Mouse (Mus musculus): ENCODE data around the gene Hs6st2. TPM values are rescaled to one million over a fixed set of nuclear protein-coding genes. Genes with fewer than 3 reads are reported as not detected.

Gene Hs6st2
- polyA plus RNA-seq (2015; fragmentation: Nextera tagmentation; extraction: Ambion mirVana): 0.17 and 0.27 TPM in 2 replicates

DNA sequence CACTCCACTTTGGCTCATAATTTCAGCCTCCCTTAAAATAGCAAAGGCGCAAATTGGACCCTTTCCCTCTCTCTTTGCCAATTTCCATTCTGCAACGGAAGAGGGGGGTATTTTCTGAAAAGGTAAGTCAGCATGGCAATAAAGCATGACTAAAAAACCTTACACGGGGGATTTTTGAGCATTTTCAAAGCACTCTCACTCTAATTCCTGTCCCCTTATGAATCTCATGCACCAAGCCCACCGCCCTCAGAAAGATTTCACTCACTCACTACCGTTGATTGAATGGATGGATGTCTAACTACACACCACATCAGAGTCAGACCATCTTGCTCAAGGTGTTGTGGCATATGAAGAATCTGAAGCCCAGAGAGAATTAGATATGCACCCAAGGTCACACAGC, at the start of gene Hs6st2:
TSS of gene Hs6st2 (minus strand) at position 101 of the 400 bp plus-strand sequence.
- Histone ChIP-seq H3K9ac (replicated peaks) (no peak within 1 kb of the TSS), H3K4me2 (ENCODE audit: low read depth, low read length) (peak within 1 kb of the TSS; percentile 55), H3K4me1 (ENCODE audit: insufficient read depth) (peaks cover 4% of the 10 kb centered on the region; the same call in 1 of the 2 replicates), H3K27ac (ENCODE audit: low read depth) (no peak within 1 kb of the TSS), H3K36me3 (replicated peaks; ENCODE audit: insufficient read depth, low read length) (no peaks in the 10 kb centered on the region), H3K27me3 (ENCODE audit: insufficient read depth, low read length) (peaks cover 46% of the 10 kb centered on the region), H3K9me3 (ENCODE audit: low read length) (no peaks in the 10 kb centered on the region), H3K4me3 (ENCODE audit: low read depth, low read length) (peak within 1 kb of the TSS; percentile 33)
- no peak for DNase-seq
- no peak for ATAC-seq
- TF ChIP-seq CTCF (IDR thresholded peaks at IDR 0.05; ENCODE audit: low read depth) (no peak), EP300 (IDR thresholded peaks at IDR 0.05; ENCODE audit: low read depth) (no peak)
- 33% methylated on average over 5 of the region's 5 CpGs for WGBS (ENCODE audit: insufficient replicate concordance)

DNA sequence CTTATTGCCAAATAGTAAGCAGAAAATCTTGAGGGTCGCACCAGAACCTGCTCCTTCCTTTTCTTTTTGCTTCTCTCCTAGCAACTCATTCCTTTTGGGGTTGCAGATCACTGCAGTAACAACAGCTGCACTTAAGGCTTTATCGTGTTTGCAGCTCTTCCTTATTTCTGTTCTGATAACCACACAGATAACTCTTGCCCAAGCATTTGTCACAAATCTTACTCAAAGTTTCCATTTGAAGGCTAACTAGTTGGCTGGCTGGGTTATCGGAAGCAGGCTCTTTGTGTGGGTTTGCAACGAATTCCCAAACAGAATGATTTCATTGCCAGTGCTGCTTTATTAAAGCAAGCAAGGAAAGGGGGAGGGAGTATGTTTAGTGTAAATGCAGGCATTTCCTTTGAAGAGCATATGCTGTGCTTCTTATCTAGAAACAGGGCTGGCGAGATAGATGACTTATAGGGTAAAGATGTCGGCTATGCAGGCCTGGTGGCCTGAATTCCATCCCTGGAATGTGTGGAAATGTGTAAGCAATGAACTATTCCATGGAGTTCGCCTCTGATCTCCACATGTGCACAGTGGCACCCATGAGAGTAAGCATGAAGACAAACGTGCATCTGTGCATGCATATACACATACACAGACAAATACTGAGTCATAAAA, 32.6 kb upstream of the Hs6st2 start:
- Histone ChIP-seq H3K36me3 (replicated peaks; ENCODE audit: insufficient read depth, low read length) (no peaks in the 10 kb centered on the region), H3K27ac (ENCODE audit: low read depth) (no peak overlapping the region), H3K9ac (replicated peaks) (no peak overlapping the region), H3K27me3 (ENCODE audit: insufficient read depth, low read length) (no peaks in the 10 kb centered on the region), H3K4me3 (ENCODE audit: low read depth, low read length) (no peak overlapping the region), H3K9me3 (ENCODE audit: low read length) (no peaks in the 10 kb centered on the region), H3K4me1 (ENCODE audit: insufficient read depth) (no peaks in the 10 kb centered on the region), H3K4me2 (ENCODE audit: low read depth, low read length) (no peak overlapping the region)
- TF ChIP-seq EP300 (IDR thresholded peaks at IDR 0.05; ENCODE audit: low read depth): no peak
- TF ChIP-seq CTCF (IDR thresholded peaks at IDR 0.05; ENCODE audit: low read depth): no peak
- ATAC-seq (no peak), DNase-seq (no peak)
- WGBS (ENCODE audit: insufficient replicate concordance): 50% methylated on average over 8 of the region's 8 CpGs

DNA sequence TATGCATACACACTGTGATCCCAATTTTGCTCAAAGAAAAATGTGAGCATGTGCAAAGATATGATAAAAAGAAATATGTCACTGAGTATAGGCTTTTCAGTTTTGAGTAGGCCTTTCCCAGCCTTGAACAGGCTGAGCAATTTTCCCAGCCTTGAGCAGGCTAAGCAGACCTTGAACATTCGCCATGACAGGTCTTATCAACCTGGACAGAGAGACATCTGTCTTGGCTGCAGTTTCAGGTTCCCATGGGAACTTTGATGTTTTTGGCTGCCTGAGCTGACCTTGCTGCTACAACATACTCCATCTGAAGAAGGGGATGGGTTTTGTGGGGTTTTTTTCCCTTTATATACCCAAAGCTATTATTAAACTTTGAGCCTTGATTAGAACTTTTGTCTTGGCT, 31.3 kb upstream of the Hs6st2 start:
- no peaks in the 10 kb centered on the region for H3K36me3 ChIP-seq (replicated peaks; ENCODE audit: insufficient read depth, low read length)
- DNase-seq (no peak), ATAC-seq (no peak)
- H3K9me3 ChIP-seq (ENCODE audit: low read length): no peaks in the 10 kb centered on the region
- no peak overlapping the region for H3K4me3 ChIP-seq (ENCODE audit: low read depth, low read length)
- H3K27me3 ChIP-seq (ENCODE audit: insufficient read depth, low read length): no peaks in the 10 kb centered on the region
- 47% methylated on average over 1 of the region's 1 CpGs for WGBS (ENCODE audit: insufficient replicate concordance)
- no peak overlapping the region for H3K9ac ChIP-seq (replicated peaks)
- no peak overlapping the region for H3K27ac ChIP-seq (ENCODE audit: low read depth)
- no peaks in the 10 kb centered on the region for H3K4me1 ChIP-seq (ENCODE audit: insufficient read depth)
- no peak overlapping the region for H3K4me2 ChIP-seq (ENCODE audit: low read depth, low read length)
- no peak for TF ChIP-seq EP300 (IDR thresholded peaks at IDR 0.05; ENCODE audit: low read depth)
- no peak for TF ChIP-seq CTCF (IDR thresholded peaks at IDR 0.05; ENCODE audit: low read depth)

DNA sequence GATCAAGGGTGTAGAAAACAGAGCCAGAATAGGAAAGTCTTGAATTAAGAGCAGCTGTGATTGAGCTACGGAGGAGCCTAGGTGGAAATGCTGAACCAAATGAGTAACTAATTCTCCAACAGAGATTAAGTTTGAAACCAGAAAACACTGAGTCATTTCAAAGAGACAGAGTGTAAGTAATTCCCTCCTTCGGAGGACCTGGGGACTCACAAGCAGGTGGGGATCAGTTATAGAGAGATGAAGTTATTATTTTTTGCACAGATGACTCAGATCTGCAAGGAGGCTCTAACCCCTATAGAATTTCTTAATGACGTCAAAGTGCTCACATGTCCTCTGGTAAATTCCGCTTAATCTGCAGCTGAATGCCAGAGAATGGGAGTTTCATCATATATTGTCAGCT, 21.2 kb upstream of the Hs6st2 start:
- Histone ChIP-seq H3K27ac (ENCODE audit: low read depth) (no peak overlapping the region), H3K27me3 (ENCODE audit: insufficient read depth, low read length) (peaks cover 5% of the 10 kb centered on the region; the same call in 1 of the 2 replicates), H3K4me2 (ENCODE audit: low read depth, low read length) (no peak overlapping the region), H3K9ac (replicated peaks) (no peak overlapping the region), H3K4me1 (ENCODE audit: insufficient read depth) (no peaks in the 10 kb centered on the region), H3K9me3 (ENCODE audit: low read length) (no peaks in the 10 kb centered on the region), H3K36me3 (replicated peaks; ENCODE audit: insufficient read depth, low read length) (no peaks in the 10 kb centered on the region), H3K4me3 (ENCODE audit: low read depth, low read length) (no peak overlapping the region)
- DNase-seq: no peak
- 73% methylated on average over 4 of the region's 4 CpGs for WGBS (ENCODE audit: insufficient replicate concordance)
- TF ChIP-seq CTCF (IDR thresholded peaks at IDR 0.05; ENCODE audit: low read depth) (no peak), EP300 (IDR thresholded peaks at IDR 0.05; ENCODE audit: low read depth) (no peak)
- ATAC-seq: no peak

DNA sequence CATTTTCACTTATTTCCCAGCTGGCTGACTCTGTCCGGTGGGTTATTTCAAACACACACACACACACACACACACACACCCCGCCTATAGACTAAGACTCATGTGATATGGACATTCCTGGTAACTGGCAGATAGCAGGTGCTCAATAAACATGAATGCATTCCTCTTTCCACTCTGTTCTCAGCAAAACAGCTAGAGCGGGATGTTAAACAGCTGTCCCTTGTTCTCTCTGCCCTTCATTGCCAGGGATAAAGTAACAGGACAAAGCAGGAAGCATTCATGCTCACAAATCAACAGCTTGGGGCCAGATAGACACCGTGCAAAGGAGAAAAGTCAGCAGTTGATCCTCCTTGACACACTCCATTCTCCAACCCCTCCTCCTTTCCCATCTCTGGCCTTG, 17.4 kb upstream of the Hs6st2 start:
- no peak for DNase-seq
- Histone ChIP-seq H3K9me3 (ENCODE audit: low read length) (no peaks in the 10 kb centered on the region), H3K9ac (replicated peaks) (no peak overlapping the region), H3K4me3 (ENCODE audit: low read depth, low read length) (no peak overlapping the region), H3K27ac (ENCODE audit: low read depth) (no peak overlapping the region), H3K4me1 (ENCODE audit: insufficient read depth) (no peaks in the 10 kb centered on the region), H3K4me2 (ENCODE audit: low read depth, low read length) (no peak overlapping the region), H3K27me3 (ENCODE audit: insufficient read depth, low read length) (peaks cover 3% of the 10 kb centered on the region; the same call in 1 of the 2 replicates), H3K36me3 (replicated peaks; ENCODE audit: insufficient read depth, low read length) (no peaks in the 10 kb centered on the region)
- TF ChIP-seq EP300 (IDR thresholded peaks at IDR 0.05; ENCODE audit: low read depth) (no peak), CTCF (IDR thresholded peaks at IDR 0.05; ENCODE audit: low read depth) (no peak)
- no peak for ATAC-seq
- WGBS (ENCODE audit: insufficient replicate concordance): 34% methylated on average over 4 of the region's 4 CpGs

DNA sequence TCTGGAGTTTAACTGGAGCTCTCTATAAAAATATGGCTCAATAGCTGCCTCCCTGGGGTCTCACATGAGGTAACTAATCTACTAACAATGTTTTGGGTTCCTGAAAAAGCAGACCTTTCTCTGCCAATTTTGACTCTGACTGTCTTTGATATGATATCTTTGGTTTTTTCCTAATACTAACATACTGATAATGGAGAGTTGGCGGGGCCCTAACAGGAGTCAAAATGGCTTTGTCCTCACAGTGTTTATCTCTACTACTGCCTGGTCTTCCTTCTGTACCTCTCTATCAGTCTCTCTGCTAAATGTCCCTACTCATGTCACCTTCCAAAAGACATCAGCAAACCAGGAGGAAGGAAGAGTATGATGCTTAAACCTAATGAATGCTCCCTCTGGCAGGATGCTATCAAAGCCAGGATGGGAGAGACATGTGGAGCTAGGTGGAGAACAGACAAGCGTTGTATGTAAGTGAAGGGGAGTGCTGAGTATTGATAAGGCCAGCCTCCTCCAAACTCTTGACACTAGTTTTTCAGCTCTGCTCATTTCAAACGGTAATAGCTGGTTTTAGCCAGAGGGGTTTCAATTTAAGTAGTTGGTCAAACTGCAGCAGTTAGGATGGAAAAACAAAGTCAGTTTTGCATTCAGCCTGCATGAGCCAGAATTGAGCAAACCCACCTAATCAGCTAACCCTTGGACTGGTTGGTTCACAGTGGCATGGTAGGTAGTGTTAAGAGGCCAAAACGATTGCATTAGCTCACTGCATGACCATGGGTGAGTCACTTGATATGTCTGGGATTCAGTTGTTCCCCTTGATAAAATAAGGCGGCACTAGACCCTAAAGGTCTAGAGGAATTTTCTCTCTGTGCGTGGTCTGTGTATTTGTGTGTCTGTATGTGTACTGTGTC, 4.6 kb upstream of the Hs6st2 start:
- Histone ChIP-seq H3K4me3 (ENCODE audit: low read depth, low read length) (no peak overlapping the region), H3K36me3 (replicated peaks; ENCODE audit: insufficient read depth, low read length) (no peaks in the 10 kb centered on the region), H3K9ac (replicated peaks) (no peak overlapping the region), H3K27ac (ENCODE audit: low read depth) (no peak overlapping the region), H3K4me2 (ENCODE audit: low read depth, low read length) (no peak overlapping the region), H3K4me1 (ENCODE audit: insufficient read depth) (peaks cover under 1% of the 10 kb centered on the region; the same call in 1 of the 2 replicates), H3K9me3 (ENCODE audit: low read length) (no peaks in the 10 kb centered on the region), H3K27me3 (ENCODE audit: insufficient read depth, low read length) (peaks cover 13% of the 10 kb centered on the region)
- TF ChIP-seq CTCF (IDR thresholded peaks at IDR 0.05; ENCODE audit: low read depth): no peak
- TF ChIP-seq EP300 (IDR thresholded peaks at IDR 0.05; ENCODE audit: low read depth): peak; percentile 49
- ATAC-seq: no peak
- no peak for DNase-seq
- WGBS (ENCODE audit: insufficient replicate concordance): 55% methylated on average over 6 of the region's 6 CpGs
